Mouse (Mus musculus) splenic B cell, adult 2 months (primary cell): ENCODE measurements around the gene Mrps27.
A peak's percentile ranks its signal among the peaks of the same experiment; 100 is the strongest.

Experiments used
- DNase-seq: peaks from one replicate; pipeline ENCODE4 v3.0.0-alpha.2; 2011; ENCODE audit warnings: low read depth, low spot score
- H3K27me3 ChIP-seq: 2 replicates; pipeline ENCODE4 v1.6.1; 2012; ENCODE audit warnings: mild to moderate bottlenecking, low read length, moderate library complexity, mixed read lengths; ENCODE audit not compliant: control insufficient read depth, poor library complexity, insufficient read depth, severe bottlenecking
- H3K36me3 ChIP-seq: 2 replicates; pipeline ENCODE4 v1.6.1; 2012; ENCODE audit warnings: mild to moderate bottlenecking, low read length, moderate library complexity, mixed read lengths; ENCODE audit not compliant: control insufficient read depth, poor library complexity, insufficient read depth, severe bottlenecking

The Mrps27 gene

GRCm38 (mm10) chr13:99358921-99359320 lies 14.3 kb downstream of the Mrps27 start:
- no peaks in the 10 kb centered on the region for H3K27me3 ChIP-seq
- H3K36me3 ChIP-seq: peaks cover 3% of the 10 kb centered on the region
- DNase-seq: no peak

GRCm38 (mm10) chr13:99363866-99364265 lies 19.3 kb downstream of the Mrps27 start:
- Histone ChIP-seq H3K36me3 (peaks cover 3% of the 10 kb centered on the region), H3K27me3 (no peaks in the 10 kb centered on the region)
- no peak for DNase-seq

GRCm38 (mm10) chr13:99366422-99367175 lies 22.0 kb downstream of the Mrps27 start:
- Histone ChIP-seq H3K36me3 (peaks cover 3% of the 10 kb centered on the region), H3K27me3 (no peaks in the 10 kb centered on the region)
- DNase-seq: no peak

- no peaks in the 10 kb centered on the region for H3K27me3 ChIP-seq
- peaks cover 3% of the 10 kb centered on the region for H3K36me3 ChIP-seq
- DNase-seq: no peak
Observed at GRCm38 (mm10) chr13:99367554-99368174, 23.1 kb downstream of the Mrps27 start.

GRCm38 (mm10) chr13:99369103-99369502 lies 24.5 kb downstream of the Mrps27 start:
- H3K27me3 ChIP-seq: no peaks in the 10 kb centered on the region
- H3K36me3 ChIP-seq: no peaks in the 10 kb centered on the region
- DNase-seq: no peak

- Histone ChIP-seq H3K36me3 (no peaks in the 10 kb centered on the region), H3K27me3 (no peaks in the 10 kb centered on the region)
- DNase-seq: no peak
Observed at GRCm38 (mm10) chr13:99371285-99371684, 26.7 kb downstream of the Mrps27 start.

GRCm38 (mm10) chr13:99373684-99374083 lies 29.1 kb downstream of the Mrps27 start:
- H3K27me3 ChIP-seq: no peaks in the 10 kb centered on the region
- no peak for DNase-seq

GRCm38 (mm10) chr13:99374191-99374590 lies 29.6 kb downstream of the Mrps27 start:
- no peaks in the 10 kb centered on the region for H3K36me3 ChIP-seq
- H3K27me3 ChIP-seq: no peaks in the 10 kb centered on the region
- DNase-seq: no peak

More at GRCm38 (mm10) chr13:99373684-99374083, 29.1 kb downstream of the Mrps27 start:
- H3K36me3 ChIP-seq: no peaks in the 10 kb centered on the region

- DNase-seq: peak; percentile 70
- no peaks in the 10 kb centered on the region for H3K27me3 ChIP-seq
- no peaks in the 10 kb centered on the region for H3K36me3 ChIP-seq
Observed at GRCm38 (mm10) chr13:99375550-99375949, 31.0 kb downstream of the Mrps27 start.

GRCm38 (mm10) chr13:99377055-99377454 lies 32.5 kb downstream of the Mrps27 start:
- DNase-seq: no peak
- no peaks in the 10 kb centered on the region for H3K36me3 ChIP-seq
- H3K27me3 ChIP-seq: no peaks in the 10 kb centered on the region

- DNase-seq: no peak
- Histone ChIP-seq H3K36me3 (no peaks in the 10 kb centered on the region), H3K27me3 (no peaks in the 10 kb centered on the region)
Observed at GRCm38 (mm10) chr13:99378223-99378622, 33.6 kb downstream of the Mrps27 start.

GRCm38 (mm10) chr13:99382373-99382772 lies 37.8 kb downstream of the Mrps27 start:
- no peaks in the 10 kb centered on the region for H3K27me3 ChIP-seq
- DNase-seq: no peak

GRCm38 (mm10) chr13:99384555-99385203 lies 40.1 kb downstream of the Mrps27 start:
- no peak for DNase-seq
- no peaks in the 10 kb centered on the region for H3K27me3 ChIP-seq
- no peaks in the 10 kb centered on the region for H3K36me3 ChIP-seq

More at GRCm38 (mm10) chr13:99382373-99382772, 37.8 kb downstream of the Mrps27 start:
- no peaks in the 10 kb centered on the region for H3K36me3 ChIP-seq

GRCm38 (mm10) chr13:99385911-99386310 lies 41.3 kb downstream of the Mrps27 start:
- Histone ChIP-seq H3K27me3 (no peaks in the 10 kb centered on the region), H3K36me3 (no peaks in the 10 kb centered on the region)
- DNase-seq: no peak

- no peak for DNase-seq
- H3K27me3 ChIP-seq: no peaks in the 10 kb centered on the region
- no peaks in the 10 kb centered on the region for H3K36me3 ChIP-seq
Observed at GRCm38 (mm10) chr13:99386341-99386740, 41.8 kb downstream of the Mrps27 start.
